Mouse (Mus musculus) ovary, postnatal 10 days (tissue): ENCODE results near the gene Utp20.

Experiments used
- DNase-seq: peaks from one replicate; pipeline ENCODE4 v3.0.0; 2022; ENCODE audit warnings: low spot score

The Utp20 gene

DNA sequence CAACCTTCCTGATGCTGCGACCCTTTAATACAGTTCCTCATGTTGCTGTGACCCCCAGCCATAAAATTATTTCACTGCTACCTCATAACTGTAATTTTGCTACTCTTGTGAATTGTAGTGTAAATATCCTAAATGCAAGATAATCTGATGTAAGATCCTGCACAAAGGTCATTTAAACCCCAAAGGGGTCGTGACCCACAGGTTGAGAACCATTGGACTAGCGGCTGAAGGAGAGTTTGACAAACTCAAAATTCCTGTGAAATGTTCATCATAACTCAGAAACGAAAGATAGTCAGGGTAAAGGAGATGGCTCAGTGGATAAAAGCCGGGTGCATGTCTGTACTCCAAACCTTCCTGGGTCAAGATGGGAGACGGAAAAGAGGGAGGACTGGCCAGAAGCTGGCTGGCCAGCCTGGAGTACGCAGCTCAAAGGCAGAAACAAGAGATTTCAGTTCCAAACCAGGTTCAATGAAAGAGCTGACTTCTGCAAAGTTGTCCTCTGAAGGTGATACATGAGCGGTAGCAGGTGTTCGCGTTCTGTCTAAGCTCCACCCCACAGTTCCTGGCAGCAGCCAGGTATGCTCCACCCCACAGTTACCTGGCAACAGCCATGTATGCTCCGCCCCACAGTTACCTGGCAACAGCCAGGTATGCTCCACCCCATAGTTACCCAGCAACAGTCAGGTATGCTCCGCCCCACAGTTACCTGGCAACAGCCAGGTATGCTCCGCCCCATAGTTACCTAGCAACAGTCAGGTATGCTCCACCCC lies 109.4 kb downstream of the Utp20 start:
- DNase-seq, result no peak

DNA sequence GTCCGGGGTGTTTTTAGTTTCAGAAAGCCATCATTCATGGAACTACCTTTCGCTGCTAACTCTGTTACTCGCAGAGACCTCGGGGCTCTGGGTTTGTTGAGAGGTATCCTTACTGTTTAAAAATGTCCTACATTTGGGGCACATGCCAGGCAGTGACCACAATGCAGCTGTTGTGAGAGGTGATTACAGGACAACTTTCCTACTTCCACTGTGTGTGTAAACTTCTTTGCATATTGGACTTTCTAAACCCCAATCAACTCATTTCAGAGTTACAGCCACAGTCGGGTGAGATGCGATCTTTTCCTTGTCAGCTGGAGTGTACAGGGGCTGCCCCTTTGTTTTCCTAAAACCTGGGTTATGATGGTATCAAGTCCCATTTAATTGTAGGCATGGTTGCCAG lies 111.0 kb downstream of the Utp20 start:
- DNase-seq, result no peak

DNA sequence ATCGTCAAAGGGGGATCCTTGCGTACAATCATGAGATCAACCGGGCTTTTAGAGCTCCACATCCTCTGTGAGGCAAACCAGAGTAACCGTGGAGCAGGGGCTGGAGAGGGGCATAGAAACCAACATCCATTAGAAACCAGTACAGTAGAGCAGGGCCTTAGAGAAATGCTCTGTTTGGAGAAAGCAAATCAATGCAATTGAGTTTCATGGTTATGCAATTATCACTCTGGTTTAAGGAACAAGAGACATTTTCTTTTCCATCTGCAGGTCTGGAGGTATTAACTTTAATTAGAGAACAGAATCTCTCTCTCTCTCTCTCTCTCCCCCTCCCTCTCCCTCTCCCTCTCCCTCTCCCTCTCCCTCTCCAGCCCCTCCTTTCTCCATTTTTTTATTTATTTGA lies 111.9 kb downstream of the Utp20 start:
- no peak for DNase-seq

DNA sequence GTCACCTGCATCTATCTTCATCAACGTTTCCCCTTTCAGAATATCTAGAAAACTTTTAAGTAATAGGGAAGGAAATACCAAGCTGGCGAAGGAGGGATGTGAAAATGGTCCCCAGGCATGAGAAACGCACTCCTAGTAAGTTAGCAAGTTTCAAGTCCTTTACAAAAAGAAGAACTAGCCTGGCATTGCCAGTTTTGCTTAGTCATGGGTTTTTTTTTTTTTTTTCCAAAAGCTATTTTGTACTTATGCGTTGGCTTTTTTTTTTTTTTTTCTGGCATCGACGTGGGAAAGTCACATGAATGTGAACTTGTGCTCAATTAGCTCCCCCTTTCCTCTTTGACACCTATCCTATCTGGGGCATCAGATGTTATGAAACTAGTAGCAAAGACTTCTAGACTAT lies 114.2 kb downstream of the Utp20 start:
- DNase-seq, result no peak

DNA sequence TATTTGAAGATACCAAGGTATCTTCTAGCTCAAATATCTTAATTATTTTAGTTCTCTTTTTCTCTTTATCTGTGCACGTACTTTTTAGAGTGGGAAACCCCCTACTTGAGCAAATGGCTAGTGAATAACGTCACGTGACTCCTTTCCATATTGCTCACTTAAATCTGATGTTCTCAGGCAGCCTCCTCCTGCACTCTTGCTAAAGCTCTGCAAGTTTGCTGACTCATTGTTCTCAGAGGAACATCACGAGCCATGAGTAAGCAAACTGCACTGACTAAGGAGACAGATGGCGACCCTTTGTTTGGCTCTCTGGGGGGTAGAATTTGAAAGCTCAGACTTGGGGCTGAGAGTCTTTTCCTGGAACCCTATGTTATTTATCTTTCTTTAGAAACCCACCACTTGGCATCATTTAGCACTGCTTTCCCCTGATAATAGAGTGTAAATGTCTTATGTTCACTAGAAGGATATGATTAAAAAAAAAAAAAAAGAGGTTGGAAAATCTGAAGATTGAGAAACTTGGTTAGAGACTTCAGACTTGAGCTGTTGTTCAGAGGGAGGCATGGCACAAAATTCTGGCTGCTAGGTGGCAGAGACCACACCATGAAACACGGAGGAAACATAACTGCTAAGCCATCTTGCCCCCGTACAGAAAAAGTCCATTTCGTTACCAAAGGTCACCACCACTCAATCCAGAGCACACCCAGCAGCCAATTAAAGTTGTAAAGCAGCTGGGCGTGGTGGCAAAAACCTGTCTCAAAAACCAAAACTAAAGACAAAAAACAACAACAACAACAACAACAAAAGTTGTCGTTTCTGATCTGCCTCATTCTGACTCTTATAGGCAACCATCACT lies 117.7 kb downstream of the Utp20 start:
- no peak for DNase-seq

DNA sequence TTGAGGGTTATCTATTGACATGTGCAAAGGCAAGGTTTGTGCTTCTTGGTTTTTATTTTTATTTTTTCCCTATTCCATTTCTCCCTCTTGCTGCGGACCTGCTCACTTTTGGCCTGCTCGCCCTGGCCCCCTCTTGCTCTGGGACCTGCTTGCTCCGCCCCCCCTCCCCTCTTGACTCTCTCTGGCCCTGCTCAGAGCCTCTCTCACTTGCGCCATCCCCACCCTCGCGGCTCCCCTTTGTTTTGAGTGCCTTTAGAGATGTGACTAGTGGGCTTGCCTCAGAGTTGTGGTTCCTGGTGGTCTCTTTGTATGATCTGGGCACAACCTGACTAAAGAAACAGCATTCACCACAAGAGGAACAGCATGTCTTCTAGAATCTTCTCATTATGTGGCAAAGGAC lies 125.7 kb downstream of the Utp20 start:
- DNase-seq, result no peak
